Mouse (Mus musculus): ENCODE data around the gene Tctex1d1. TPM values are rescaled to one million over a fixed set of nuclear protein-coding genes. Genes with fewer than 3 reads are reported as not detected.

Tctex1d1 gene
- total and polyA plus RNA-seq, 3 experiments, result not detected

GRCm38 (mm10) chr4:102930679-102931078 lies 47.7 kb upstream of the Tctex1d1 start:
- Histone ChIP-seq H3K4me3 (ENCODE audit: control insufficient read depth in 1 of 2, insufficient read depth in 1 of 2, low read depth in 2 of 2, low read length in 2 of 2) (no peak overlapping the region), H3K27me3 (ENCODE audit: control insufficient read depth in 1 of 2, insufficient read depth in 2 of 2, low read length in 2 of 2) (no peaks in the 10 kb centered on the region), H3K4me1 (ENCODE audit: control insufficient read depth in 1 of 2, insufficient read depth in 2 of 2, low read length in 2 of 2) (no peaks in the 10 kb centered on the region), H3K79me2 (ENCODE audit: control insufficient read depth, insufficient read depth, low read length, poor library complexity) (no peaks in the 10 kb centered on the region), H3K9ac (ENCODE audit: control insufficient read depth, low read depth, low read length, poor library complexity, severe bottlenecking) (no peak overlapping the region), H3K36me3 (ENCODE audit: control insufficient read depth in 1 of 2, insufficient read depth in 2 of 2, low read length in 2 of 2) (no peaks in the 10 kb centered on the region), H3K27ac (ENCODE audit: control insufficient read depth, low read depth, low read length) (no peak overlapping the region), H3K9me3 (replicated peaks; ENCODE audit: insufficient read depth, low read length) (no peaks in the 10 kb centered on the region)
- DNase-seq (ENCODE audit: low read depth, low spot score), result no peak
- TF ChIP-seq ELF1 (IDR thresholded peaks at IDR 0.05; ENCODE audit: low read depth, low read length), result no peak
- TF ChIP-seq TCF12 (IDR thresholded peaks at IDR 0.05; ENCODE audit: low read depth, low read length), result no peak
- no peak for TF ChIP-seq TBP (IDR thresholded peaks at IDR 0.05; ENCODE audit: low read depth, low read length)
- TF ChIP-seq BHLHE40 (IDR thresholded peaks at IDR 0.05; ENCODE audit: borderline replicate concordance, low read depth, low read length), result no peak
- no peak for TF ChIP-seq EP300 (IDR thresholded peaks at IDR 0.05; ENCODE audit: low read depth in 1 of 2, low read length in 2 of 2)

DNA sequence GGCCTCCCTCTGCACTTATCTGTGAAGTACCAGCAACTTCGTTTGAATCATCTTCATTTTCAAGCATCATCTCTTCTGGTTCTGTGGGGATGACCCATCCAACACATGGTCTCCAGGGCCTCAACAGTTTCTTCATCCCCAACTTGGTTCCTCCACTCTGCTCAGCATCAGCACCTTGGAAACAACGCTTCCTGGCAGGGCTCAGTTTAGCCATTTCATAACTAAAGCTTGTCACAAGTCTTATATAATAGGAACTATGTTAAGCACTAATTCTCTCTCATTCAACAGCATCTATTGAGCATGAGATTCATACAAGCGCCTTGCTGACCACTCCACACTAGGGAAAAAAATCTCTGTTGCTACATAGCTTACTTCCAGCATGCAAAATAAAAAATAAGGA lies 38.1 kb upstream of the Tctex1d1 start:
- Histone ChIP-seq H3K9ac (ENCODE audit: control insufficient read depth, low read depth, low read length, poor library complexity, severe bottlenecking) (no peak overlapping the region), H3K27ac (ENCODE audit: control insufficient read depth, low read depth, low read length) (no peak overlapping the region), H3K4me1 (ENCODE audit: control insufficient read depth in 1 of 2, insufficient read depth in 2 of 2, low read length in 2 of 2) (0 out of 4 replicates have a peak, but pooled peaks cover 0 to 3% of the 10 kb centered on the region in 2 experiments), H3K27me3 (ENCODE audit: control insufficient read depth in 1 of 2, insufficient read depth in 2 of 2, low read length in 2 of 2) (0 out of 4 replicates have a peak, but pooled peaks cover 0 to 2% of the 10 kb centered on the region in 2 experiments), H3K36me3 (ENCODE audit: control insufficient read depth in 1 of 2, insufficient read depth in 2 of 2, low read length in 2 of 2) (peaks cover 0 to 4% of the 10 kb centered on the region in 2 experiments; a peak in 2 of 4 replicates), H3K9me3 (replicated peaks; ENCODE audit: insufficient read depth, low read length) (no peaks in the 10 kb centered on the region), H3K79me2 (ENCODE audit: control insufficient read depth, insufficient read depth, low read length, poor library complexity) (no peaks in the 10 kb centered on the region), H3K4me3 (ENCODE audit: control insufficient read depth in 1 of 2, insufficient read depth in 1 of 2, low read depth in 2 of 2, low read length in 2 of 2) (no peak overlapping the region)
- DNase-seq (ENCODE audit: low read depth, low spot score), result no peak
- TF ChIP-seq KAT2A (conservative IDR thresholded peaks at IDR 0.05; ENCODE audit: low read depth, low read length), result no peak
- no peak for TF ChIP-seq CHD2 (IDR thresholded peaks at IDR 0.05; ENCODE audit: low read length)
- TF ChIP-seq CTCF (IDR thresholded peaks at IDR 0.05 in 2 of 3, conservative IDR thresholded peaks at IDR 0.05 in 1 of 3; ENCODE audit: control insufficient read depth in 1 of 3, insufficient read depth in 1 of 3, low read depth in 2 of 3, low read length in 3 of 3, poor library complexity in 1 of 3, severe bottlenecking in 1 of 3), result no peak
- no peak for TF ChIP-seq EP300 (IDR thresholded peaks at IDR 0.05; ENCODE audit: low read depth in 1 of 2, low read length in 2 of 2)
- no peak for TF ChIP-seq ZKSCAN1 (IDR thresholded peaks at IDR 0.05; ENCODE audit: low read depth, low read length)
- TF ChIP-seq USF1 (IDR thresholded peaks at IDR 0.05; ENCODE audit: low read depth, low read length), result no peak
- no peak for TF ChIP-seq MYB (IDR thresholded peaks at IDR 0.05; ENCODE audit: low read depth, low read length)

- Histone ChIP-seq H3K9me3 (replicated peaks; ENCODE audit: insufficient read depth, low read length) (no peaks in the 10 kb centered on the region), H3K27me3 (ENCODE audit: control insufficient read depth in 1 of 2, insufficient read depth in 2 of 2, low read length in 2 of 2) (0 out of 4 replicates have a peak, but pooled peaks cover 0 to 2% of the 10 kb centered on the region in 2 experiments), H3K4me1 (ENCODE audit: control insufficient read depth in 1 of 2, insufficient read depth in 2 of 2, low read length in 2 of 2) (0 out of 4 replicates have a peak, but pooled peaks cover 0 to 3% of the 10 kb centered on the region in 2 experiments), H3K79me2 (ENCODE audit: control insufficient read depth, insufficient read depth, low read length, poor library complexity) (no peaks in the 10 kb centered on the region), H3K9ac (ENCODE audit: control insufficient read depth, low read depth, low read length, poor library complexity, severe bottlenecking) (no peak overlapping the region), H3K36me3 (ENCODE audit: control insufficient read depth in 1 of 2, insufficient read depth in 2 of 2, low read length in 2 of 2) (peaks cover 0 to 4% of the 10 kb centered on the region in 2 experiments; a peak in 2 of 4 replicates), H3K4me3 (ENCODE audit: control insufficient read depth in 1 of 2, insufficient read depth in 1 of 2, low read depth in 2 of 2, low read length in 2 of 2) (no peak overlapping the region), H3K27ac (ENCODE audit: control insufficient read depth, low read depth, low read length) (no peak overlapping the region)
- TF ChIP-seq KAT2A (conservative IDR thresholded peaks at IDR 0.05; ENCODE audit: low read depth, low read length) (no peak), ZKSCAN1 (IDR thresholded peaks at IDR 0.05; ENCODE audit: low read depth, low read length) (no peak), MYB (IDR thresholded peaks at IDR 0.05; ENCODE audit: low read depth, low read length) (no peak), SMC3 (IDR thresholded peaks at IDR 0.05; ENCODE audit: low read depth, low read length) (no peak), ELF1 (IDR thresholded peaks at IDR 0.05; ENCODE audit: low read depth, low read length) (no peak), MYC (IDR thresholded peaks at IDR 0.05; ENCODE audit: low read depth, low read length) (no peak), RCOR1 (IDR thresholded peaks at IDR 0.05; ENCODE audit: low read depth, low read length) (no peak), TAL1 (IDR thresholded peaks at IDR 0.05; ENCODE audit: low read length) (no peak), MAZ (IDR thresholded peaks at IDR 0.05; ENCODE audit: low read depth, low read length) (no peak), POLR2AphosphoS2 (IDR thresholded peaks at IDR 0.05; ENCODE audit: low read length) (no peak), BHLHE40 (IDR thresholded peaks at IDR 0.05; ENCODE audit: borderline replicate concordance, low read depth, low read length) (no peak), CTCF (IDR thresholded peaks at IDR 0.05 in 2 of 3, conservative IDR thresholded peaks at IDR 0.05 in 1 of 3; ENCODE audit: control insufficient read depth in 1 of 3, insufficient read depth in 1 of 3, low read depth in 2 of 3, low read length in 3 of 3, poor library complexity in 1 of 3, severe bottlenecking in 1 of 3) (no peak), JUND (IDR thresholded peaks at IDR 0.05; ENCODE audit: low read depth, low read length) (no peak), CHD1 (IDR thresholded peaks at IDR 0.05; ENCODE audit: low read depth, low read length) (no peak), NRF1 (IDR thresholded peaks at IDR 0.05; ENCODE audit: insufficient read depth, low read depth, low read length, poor library complexity, severe bottlenecking) (no peak), ZC3H11A (IDR thresholded peaks at IDR 0.05; ENCODE audit: low read depth, low read length) (no peak)
- DNase-seq (ENCODE audit: low read depth, low spot score), result no peak
Measured at GRCm38 (mm10) chr4:102940738-102941137, 37.7 kb upstream of the Tctex1d1 start.
